8 mouse cellular contexts compared by ENCODE assay signal in genomic region chr7:16821091-16821490, GRCm38 (mm10). TPM values are rescaled to one million over a fixed set of nuclear protein-coding genes. Genes with fewer than 3 reads are reported as not detected.
A peak's percentile ranks its signal among the peaks of the same experiment; 100 is the strongest.
DNase-seq lines count a peak whose midpoint lies in the region; ATAC-seq and TF ChIP-seq lines count a peak whose summit lies in the region.

No protein-coding gene starts in this region.

- no peak for DNase-seq in heart, adult 2 months
- peak; percentile 46 for DNase-seq in liver, adult 2 months (ENCODE audit: extremely low read depth, low read depth, low spot score)
- no peak for DNase-seq in liver, postnatal 0 days
- DNase-seq in embryo, embryonic 9.5 days (ENCODE audit: extremely low spot score), result peak; percentile 66
- DNase-seq in liver, embryonic 14.5 days (ENCODE audit: low read depth in 3 of 3, low spot score in 3 of 3), result no peak
- no peak for DNase-seq in T-cell, adult 2 months (ENCODE audit: low spot score)
- DNase-seq in urinary bladder, postnatal 36 days (ENCODE audit: low spot score in 2 of 2), result no peak

- no peak for TF ChIP-seq EP300 in heart, adult 2 months (IDR thresholded peaks at IDR 0.05; ENCODE audit: insufficient read depth, low read depth, low read length)
- no peak for TF ChIP-seq EP300 in liver, postnatal 0 days (IDR thresholded peaks at IDR 0.05; ENCODE audit: low read depth)
- TF ChIP-seq EP300 in liver, embryonic 14.5 days (IDR thresholded peaks at IDR 0.05; ENCODE audit: low read depth), result no peak

- intact Hi-C loops in heart, adult 2 months (cut with DNase I), result no loop called here

- 28% methylated on average over 3 of the region's 3 CpGs for WGBS in heart, embryonic 13.5 days
- WGBS in heart, adult 2 months, result 41% methylated on average over 3 of the region's 3 CpGs
- 19% methylated on average over 3 of the region's 3 CpGs for WGBS in liver, adult 2 months
- 52% methylated on average over 3 of the region's 3 CpGs for WGBS in liver, postnatal 0 days (ENCODE audit: insufficient replicate concordance)
- 50% methylated on average over 3 of the region's 3 CpGs for WGBS in liver, embryonic 14.5 days (ENCODE audit: insufficient replicate concordance)

- no peak for TF ChIP-seq POLR2A in heart, adult 2 months (IDR thresholded peaks at IDR 0.05; ENCODE audit: insufficient read depth, low read depth, low read length)
- no peak for TF ChIP-seq POLR2A in liver, adult 2 months (IDR thresholded peaks at IDR 0.05; ENCODE audit: extremely low read depth, insufficient read depth, low read length)

- ATAC-seq in heart, embryonic 13.5 days (ENCODE audit: extremely low read depth, insufficient number of reproducible peaks, low FRiP score, low TSS enrichment), result no peak
- no peak for ATAC-seq in liver, postnatal 0 days
- ATAC-seq in liver, embryonic 14.5 days (ENCODE audit: insufficient read depth), result no peak

- H3K27ac ChIP-seq in heart, embryonic 13.5 days (replicated peaks), result peak overlapping the region; percentile 36
- no peak overlapping the region; the same call in 1 of the 2 replicates for H3K27ac ChIP-seq in heart, adult 2 months
- no peak overlapping the region for H3K27ac ChIP-seq in liver, adult 2 months (replicated peaks; ENCODE audit: insufficient read depth, low read depth, low read length)
- H3K27ac ChIP-seq in liver, postnatal 0 days (ENCODE audit: low read depth), result no peak overlapping the region
- H3K27ac ChIP-seq in liver, embryonic 14.5 days, result no peak overlapping the region

- H3K79me2 ChIP-seq in heart, adult 2 months (replicated peaks; ENCODE audit: control insufficient read depth, insufficient read depth, low read length), result peaks cover 9% of the 10 kb centered on the region
- peaks cover 51% of the 10 kb centered on the region for H3K79me2 ChIP-seq in liver, adult 2 months (ENCODE audit: control insufficient read depth, insufficient read depth, low read length)

- H3K9ac ChIP-seq in heart, embryonic 13.5 days, result peak overlapping the region; percentile 28; the same call in 1 of the 2 replicates
- H3K9ac ChIP-seq in heart, adult 2 months (ENCODE audit: low read depth, low read length), result no peak overlapping the region
- no peak overlapping the region for H3K9ac ChIP-seq in liver, adult 2 months (ENCODE audit: low read depth, low read length)
- no peak overlapping the region for H3K9ac ChIP-seq in liver, postnatal 0 days (replicated peaks)
- 0 out of 2 replicates have a peak overlapping the region, but pooled peaks have one; percentile 24 for H3K9ac ChIP-seq in liver, embryonic 14.5 days (replicated peaks)

- H3K4me3 ChIP-seq in heart, embryonic 13.5 days, result no peak overlapping the region
- H3K4me3 ChIP-seq in heart, adult 2 months, result no peak overlapping the region
- no peak overlapping the region for H3K4me3 ChIP-seq in liver, adult 2 months (ENCODE audit: insufficient read depth, low read depth, low read length)
- no peak overlapping the region for H3K4me3 ChIP-seq in liver, postnatal 0 days (ENCODE audit: low read depth, low read length)
- no peak overlapping the region for H3K4me3 ChIP-seq in liver, embryonic 14.5 days (ENCODE audit: insufficient read depth in 1 of 2, low read depth in 2 of 2, low read length in 2 of 2)

- H3K4me2 ChIP-seq in heart, embryonic 13.5 days, result peak overlapping the region; percentile 21; the same call in 1 of the 2 replicates
- no peak overlapping the region; the same call in 1 of the 2 replicates for H3K4me2 ChIP-seq in liver, postnatal 0 days (ENCODE audit: low read depth, low read length)
- H3K4me2 ChIP-seq in liver, embryonic 14.5 days (ENCODE audit: low read depth), result peak overlapping the region; percentile 99; the same call in 1 of the 2 replicates

- peaks cover 35% of the 10 kb centered on the region for H3K36me3 ChIP-seq in heart, embryonic 13.5 days
- peaks cover 9% of the 10 kb centered on the region; the same call in 1 of the 2 replicates for H3K36me3 ChIP-seq in heart, adult 2 months (ENCODE audit: control insufficient read depth, insufficient read depth, low read length)
- peaks cover 7% of the 10 kb centered on the region; the same call in 1 of the 2 replicates for H3K36me3 ChIP-seq in liver, adult 2 months (ENCODE audit: control insufficient read depth, insufficient read depth, low read length)
- H3K36me3 ChIP-seq in liver, postnatal 0 days (replicated peaks; ENCODE audit: insufficient read depth, low read length), result peaks cover 28% of the 10 kb centered on the region
- H3K36me3 ChIP-seq in liver, embryonic 14.5 days (replicated peaks; ENCODE audit: control insufficient read depth, insufficient read depth, low read depth), result peaks cover 18% of the 10 kb centered on the region

- H3K4me1 ChIP-seq in heart, embryonic 13.5 days, result peaks cover 82% of the 10 kb centered on the region
- H3K4me1 ChIP-seq in heart, adult 2 months (ENCODE audit: control insufficient read depth, insufficient read depth, low read length), result peaks cover 47% of the 10 kb centered on the region
- H3K4me1 ChIP-seq in liver, adult 2 months (ENCODE audit: control insufficient read depth, insufficient read depth, low read length), result peaks cover 30% of the 10 kb centered on the region
- H3K4me1 ChIP-seq in liver, postnatal 0 days (ENCODE audit: insufficient read depth), result peaks cover 48% of the 10 kb centered on the region
- H3K4me1 ChIP-seq in liver, embryonic 14.5 days (replicated peaks; ENCODE audit: control insufficient read depth in 2 of 2, insufficient read depth in 2 of 2, low read length in 1 of 2), result peaks cover 28 to 43% of the 10 kb centered on the region in 2 experiments

- TF ChIP-seq CTCF in heart, adult 2 months (IDR thresholded peaks at IDR 0.05), result no peak
- TF ChIP-seq CTCF in liver, adult 2 months (IDR thresholded peaks at IDR 0.05; ENCODE audit: low read depth, low read length), result no peak
- no peak for TF ChIP-seq CTCF in liver, postnatal 0 days (IDR thresholded peaks at IDR 0.05; ENCODE audit: low read depth)
- TF ChIP-seq CTCF in liver, embryonic 14.5 days (IDR thresholded peaks at IDR 0.05; ENCODE audit: low read depth), result no peak

- H3K9me3 ChIP-seq in heart, embryonic 13.5 days, result no peaks in the 10 kb centered on the region
- H3K9me3 ChIP-seq in liver, postnatal 0 days (ENCODE audit: low read length), result no peaks in the 10 kb centered on the region
- H3K9me3 ChIP-seq in liver, embryonic 14.5 days (ENCODE audit: control insufficient read depth, low read length), result no peaks in the 10 kb centered on the region

- H3K27me3 ChIP-seq in heart, embryonic 13.5 days (replicated peaks), result no peaks in the 10 kb centered on the region
- H3K27me3 ChIP-seq in heart, adult 2 months (ENCODE audit: control insufficient read depth, insufficient read depth, low read length), result no peaks in the 10 kb centered on the region
- H3K27me3 ChIP-seq in liver, adult 2 months (ENCODE audit: control insufficient read depth, insufficient read depth, low read length), result no peaks in the 10 kb centered on the region
- H3K27me3 ChIP-seq in liver, postnatal 0 days (ENCODE audit: insufficient read depth, low read length), result no peaks in the 10 kb centered on the region
- H3K27me3 ChIP-seq in liver, embryonic 14.5 days (ENCODE audit: control insufficient read depth, insufficient read depth, low read length), result no peaks in the 10 kb centered on the region

RNA-seq across cellular contexts. Expression of gene Fkrp, which starts 4.6 kb away (rescaled TPM):
- polyA plus RNA-seq in heart, embryonic 13.5 days (2015; fragmentation: Nextera tagmentation; extraction: Ambion mirVana), result 31.9 and 33.3 TPM in 2 replicates
- total RNA-seq in heart, adult 2 months (2021), result 10 to 100 TPM; 49.5 to 52.8 TPM
- polyA plus RNA-seq in heart, adult 2 months (2012; rRNA removed), result 40.3 and 51.3 TPM in 2 replicates
- 5.5 and 6.3 TPM in 2 replicates for total RNA-seq in liver, adult 2 months (2014; rRNA removed)
- polyA plus RNA-seq in liver, adult 2 months (2012; rRNA removed), result 14.3 and 15.3 TPM in 2 replicates
- 7.4 and 8.7 TPM in 2 replicates for polyA plus RNA-seq in liver, postnatal 0 days (2015; fragmentation: Nextera tagmentation; extraction: Ambion mirVana)
- 5.6 and 6.6 TPM in 2 replicates for polyA plus RNA-seq in liver, embryonic 14.5 days (2012; rRNA removed)
- 7.2 and 8.9 TPM in 2 replicates for polyA plus RNA-seq in liver, embryonic 14.5 days (2014; fragmentation: Nextera tagmentation; extraction: Ambion mirVana)

RNA-seq across cellular contexts. Expression of gene Strn4, which starts 5.4 kb away (rescaled TPM):
- 81.1 and 82.5 TPM in 2 replicates for polyA plus RNA-seq in heart, embryonic 13.5 days (2015; fragmentation: Nextera tagmentation; extraction: Ambion mirVana)
- 10 to 100 TPM; 55.5 to 56.2 TPM for total RNA-seq in heart, adult 2 months (2021)
- 94.2 and 101 TPM in 2 replicates for polyA plus RNA-seq in heart, adult 2 months (2012; rRNA removed)
- total RNA-seq in liver, adult 2 months (2014; rRNA removed), result 18.7 and 26.3 TPM in 2 replicates
- 39.5 and 52.7 TPM in 2 replicates for polyA plus RNA-seq in liver, adult 2 months (2012; rRNA removed)
- polyA plus RNA-seq in liver, postnatal 0 days (2015; fragmentation: Nextera tagmentation; extraction: Ambion mirVana), result 15.9 and 18.4 TPM in 2 replicates
- polyA plus RNA-seq in liver, embryonic 14.5 days (2012; rRNA removed), result 41.3 and 43.0 TPM in 2 replicates
- polyA plus RNA-seq in liver, embryonic 14.5 days (2014; fragmentation: Nextera tagmentation; extraction: Ambion mirVana), result 27.2 and 32.2 TPM in 2 replicates

RNA-seq across cellular contexts. Expression of gene Prkd2, which starts 21.6 kb away (rescaled TPM):
- 9.6 and 11.1 TPM in 2 replicates for polyA plus RNA-seq in heart, embryonic 13.5 days (2015; fragmentation: Nextera tagmentation; extraction: Ambion mirVana)
- total RNA-seq in heart, adult 2 months (2021), result 10 to 100 TPM; 15.3 to 19.9 TPM
- 24.5 and 26.2 TPM in 2 replicates for polyA plus RNA-seq in heart, adult 2 months (2012; rRNA removed)
- total RNA-seq in liver, adult 2 months (2014; rRNA removed), result 2.5 and 5.1 TPM in 2 replicates
- polyA plus RNA-seq in liver, adult 2 months (2012; rRNA removed), result 7.8 and 11.7 TPM in 2 replicates
- polyA plus RNA-seq in liver, postnatal 0 days (2015; fragmentation: Nextera tagmentation; extraction: Ambion mirVana), result 4.3 and 5.0 TPM in 2 replicates
- 2.5 and 3.2 TPM in 2 replicates for polyA plus RNA-seq in liver, embryonic 14.5 days (2012; rRNA removed)
- polyA plus RNA-seq in liver, embryonic 14.5 days (2014; fragmentation: Nextera tagmentation; extraction: Ambion mirVana), result 1.8 and 2.2 TPM in 2 replicates

RNA-seq across cellular contexts. Expression of gene Slc1a5, which starts 40.0 kb away (rescaled TPM):
- polyA plus RNA-seq in heart, embryonic 13.5 days (2015; fragmentation: Nextera tagmentation; extraction: Ambion mirVana), result 35.2 and 37.8 TPM in 2 replicates
- 10 to 100 TPM; 20.9 to 26.1 TPM for total RNA-seq in heart, adult 2 months (2021)
- 35.6 and 57.0 TPM in 2 replicates for polyA plus RNA-seq in heart, adult 2 months (2012; rRNA removed)
- total RNA-seq in liver, adult 2 months (2014; rRNA removed), result 1.8 and 3.4 TPM in 2 replicates
- 2.6 and 4.2 TPM in 2 replicates for polyA plus RNA-seq in liver, adult 2 months (2012; rRNA removed)
- 43.9 and 44.8 TPM in 2 replicates for polyA plus RNA-seq in liver, postnatal 0 days (2015; fragmentation: Nextera tagmentation; extraction: Ambion mirVana)
- 157 and 160 TPM in 2 replicates for polyA plus RNA-seq in liver, embryonic 14.5 days (2012; rRNA removed)
- polyA plus RNA-seq in liver, embryonic 14.5 days (2014; fragmentation: Nextera tagmentation; extraction: Ambion mirVana), result 61.7 and 67.3 TPM in 2 replicates

RNA-seq across cellular contexts. Expression of gene Dact3, which starts 54.0 kb away (rescaled TPM):
- polyA plus RNA-seq in heart, embryonic 13.5 days (2015; fragmentation: Nextera tagmentation; extraction: Ambion mirVana), result 4.6 and 4.7 TPM in 2 replicates
- 10 to 100 TPM in 1 of 2 experiments, 1 to 10 TPM in 1; 8.6 to 12.1 TPM for total RNA-seq in heart, adult 2 months (2021)
- polyA plus RNA-seq in heart, adult 2 months (2012; rRNA removed), result 19.6 and 20.0 TPM in 2 replicates
- under 0.01 and 0.20 TPM in 2 replicates for total RNA-seq in liver, adult 2 months (2014; rRNA removed)
- polyA plus RNA-seq in liver, adult 2 months (2012; rRNA removed), result 0.52 and 0.64 TPM in 2 replicates
- polyA plus RNA-seq in liver, postnatal 0 days (2015; fragmentation: Nextera tagmentation; extraction: Ambion mirVana), result 0.09 TPM in 2 replicates
- 0.68 and 0.92 TPM in 2 replicates for polyA plus RNA-seq in liver, embryonic 14.5 days (2012; rRNA removed)
- polyA plus RNA-seq in liver, embryonic 14.5 days (2014; fragmentation: Nextera tagmentation; extraction: Ambion mirVana), result 0.09 and 0.14 TPM in 2 replicates

Comparison
In these comparisons a context has a peak if more than half of its experiments do, and no peak if none do; other contexts are left out.
1. H3K9ac ChIP-seq: peak in heart, embryonic 13.5 days (single experiment) and liver, embryonic 14.5 days (single experiment); none in heart, adult 2 months (single experiment), liver, adult 2 months (single experiment) and liver, postnatal 0 days (single experiment).
2. DNase-seq: peak in liver, adult 2 months (single experiment) and embryo, embryonic 9.5 days (single experiment); none in heart, adult 2 months (0 of 2), liver, postnatal 0 days (single experiment), liver, embryonic 14.5 days (0 of 3), T-cell, adult 2 months (single experiment) and urinary bladder, postnatal 36 days (0 of 2).